Mouse (Mus musculus): ENCODE results near the gene Stk32c. TPM values are rescaled to one million over a fixed set of nuclear protein-coding genes. Genes with fewer than 3 reads are reported as not detected.

The Stk32c gene
- polyA plus RNA-seq, 1 experiment from 2014 or later, result 0.26 TPM

GRCm38 (mm10) chr7:139089892-139090874 is 122.9 kb downstream of the Stk32c start:
- H3K4me1 ChIP-seq, result peaks cover 14% of the 10 kb centered on the region
- H3K9me3 ChIP-seq, result no peaks in the 10 kb centered on the region
- H3K4me2 ChIP-seq (replicated peaks), result no peak overlapping the region
- H3K27ac ChIP-seq, result no peak overlapping the region
- no peak overlapping the region for H3K9ac ChIP-seq
- ATAC-seq (ENCODE audit: insufficient number of reproducible peaks, insufficient read depth, low FRiP score, low TSS enrichment), result no peak
- H3K4me3 ChIP-seq, result no peak overlapping the region
- H3K27me3 ChIP-seq, result peaks cover 14% of the 10 kb centered on the region; the same call in 1 of the 2 replicates
- H3K36me3 ChIP-seq, result peaks cover 30% of the 10 kb centered on the region
- WGBS, result 82% methylated on average over 12 of the region's 12 CpGs

- Histone ChIP-seq H3K9me3 (no peaks in the 10 kb centered on the region), H3K4me2 (replicated peaks) (peak overlapping the region; percentile 75; the same call in 1 of the 2 replicates), H3K9ac (no peak overlapping the region), H3K4me1 (peaks cover 14% of the 10 kb centered on the region), H3K27me3 (peaks cover 14% of the 10 kb centered on the region; the same call in 1 of the 2 replicates), H3K27ac (no peak overlapping the region), H3K4me3 (no peak overlapping the region), H3K36me3 (peaks cover 30% of the 10 kb centered on the region)
- 71% methylated on average over 2 of the region's 2 CpGs for WGBS
- no peak for ATAC-seq (ENCODE audit: insufficient number of reproducible peaks, insufficient read depth, low FRiP score, low TSS enrichment)
Observed at GRCm38 (mm10) chr7:139087801-139088200, 125.3 kb downstream of the Stk32c start.

GRCm38 (mm10) chr7:139086195-139087158 is 126.6 kb downstream of the Stk32c start:
- H3K27me3 ChIP-seq, result peaks cover 14% of the 10 kb centered on the region; the same call in 1 of the 2 replicates
- H3K4me1 ChIP-seq, result peaks cover 14% of the 10 kb centered on the region
- H3K9ac ChIP-seq, result peak overlapping the region; percentile 77
- peaks cover 20% of the 10 kb centered on the region for H3K36me3 ChIP-seq
- 2% methylated on average over 61 of the region's 61 CpGs for WGBS
- H3K4me3 ChIP-seq, result peak overlapping the region; percentile 63
- peak; percentile 47; the same call in 1 of the 2 replicates for ATAC-seq (ENCODE audit: insufficient number of reproducible peaks, insufficient read depth, low FRiP score, low TSS enrichment)
- H3K27ac ChIP-seq, result no peak overlapping the region
- H3K4me2 ChIP-seq (replicated peaks), result peak overlapping the region; percentile 75
- no peaks in the 10 kb centered on the region for H3K9me3 ChIP-seq

- Histone ChIP-seq H3K4me2 (replicated peaks) (peak within 1 kb of the TSS; percentile 75), H3K27me3 (peaks cover 14% of the 10 kb centered on the region; the same call in 1 of the 2 replicates), H3K36me3 (peaks cover 13% of the 10 kb centered on the region), H3K4me1 (peaks cover 14% of the 10 kb centered on the region), H3K9me3 (peaks cover 2% of the 10 kb centered on the region; the same call in 1 of the 2 replicates), H3K27ac (no peak within 1 kb of the TSS), H3K9ac (peak within 1 kb of the TSS; percentile 77), H3K4me3 (peak within 1 kb of the TSS; percentile 63)
- ATAC-seq (ENCODE audit: insufficient number of reproducible peaks, insufficient read depth, low FRiP score, low TSS enrichment), result peak; percentile 72
- 7% methylated on average over 32 of the region's 32 CpGs for WGBS
Observed at GRCm38 (mm10) chr7:139085629-139086194, 127.4 kb downstream of the Stk32c start, which contains the start of gene Dpysl4. Dpysl4 (plus strand) TSS chr7:139086001.

GRCm38 (mm10) chr7:139084316-139084715 is 128.8 kb downstream of the Stk32c start:
- 56% methylated on average over 1 of the region's 1 CpGs for WGBS
- ATAC-seq (ENCODE audit: insufficient number of reproducible peaks, insufficient read depth, low FRiP score, low TSS enrichment), result no peak

GRCm38 (mm10) chr7:139082281-139082680 is 130.8 kb downstream of the Stk32c start:
- no peak overlapping the region for H3K4me3 ChIP-seq
- ATAC-seq (ENCODE audit: insufficient number of reproducible peaks, insufficient read depth, low FRiP score, low TSS enrichment), result no peak
- H3K4me2 ChIP-seq (replicated peaks), result no peak overlapping the region
- 0 out of 2 replicates have a peak, but pooled peaks cover 7% of the 10 kb centered on the region for H3K27me3 ChIP-seq
- H3K9ac ChIP-seq, result no peak overlapping the region
- peaks cover 21% of the 10 kb centered on the region for H3K4me1 ChIP-seq
- no peaks in the 10 kb centered on the region for H3K36me3 ChIP-seq
- H3K27ac ChIP-seq, result no peak overlapping the region
- H3K9me3 ChIP-seq, result peaks cover 3% of the 10 kb centered on the region; the same call in 1 of the 2 replicates
- WGBS, result 74% methylated on average over 8 of the region's 8 CpGs

More at GRCm38 (mm10) chr7:139084316-139084715, 128.8 kb downstream of the Stk32c start:
- H3K9ac ChIP-seq, result no peak overlapping the region
- H3K4me3 ChIP-seq, result no peak overlapping the region
- H3K4me2 ChIP-seq (replicated peaks), result no peak overlapping the region
- H3K9me3 ChIP-seq, result peaks cover 3% of the 10 kb centered on the region; the same call in 1 of the 2 replicates
- peaks cover 14% of the 10 kb centered on the region for H3K4me1 ChIP-seq
- H3K36me3 ChIP-seq, result 0 out of 2 replicates have a peak, but pooled peaks cover 4% of the 10 kb centered on the region
- H3K27me3 ChIP-seq, result peaks cover 14% of the 10 kb centered on the region; the same call in 1 of the 2 replicates
- H3K27ac ChIP-seq, result no peak overlapping the region

- Histone ChIP-seq H3K27ac (no peak overlapping the region), H3K9ac (no peak overlapping the region), H3K36me3 (no peaks in the 10 kb centered on the region), H3K4me2 (replicated peaks) (no peak overlapping the region), H3K9me3 (peaks cover 3% of the 10 kb centered on the region; the same call in 1 of the 2 replicates), H3K27me3 (0 out of 2 replicates have a peak, but pooled peaks cover 3% of the 10 kb centered on the region), H3K4me1 (peaks cover 15% of the 10 kb centered on the region; the same call in 1 of the 2 replicates), H3K4me3 (no peak overlapping the region)
- WGBS, result 51% methylated on average over 5 of the region's 5 CpGs
- no peak for ATAC-seq (ENCODE audit: insufficient number of reproducible peaks, insufficient read depth, low FRiP score, low TSS enrichment)
Observed at GRCm38 (mm10) chr7:139081158-139081557, 131.9 kb downstream of the Stk32c start.

GRCm38 (mm10) chr7:139080714-139081113 is 132.4 kb downstream of the Stk32c start:
- H3K9ac ChIP-seq, result no peak overlapping the region
- no peak overlapping the region for H3K4me2 ChIP-seq (replicated peaks)
- peaks cover 15% of the 10 kb centered on the region; the same call in 1 of the 2 replicates for H3K4me1 ChIP-seq
- no peaks in the 10 kb centered on the region for H3K27me3 ChIP-seq
- no peak overlapping the region for H3K27ac ChIP-seq
- whole genome bisulfite sequencing, result 68% methylated on average over 4 of the region's 4 CpGs
- H3K4me3 ChIP-seq, result no peak overlapping the region
- no peak for ATAC-seq (ENCODE audit: insufficient number of reproducible peaks, insufficient read depth, low FRiP score, low TSS enrichment)
- no peaks in the 10 kb centered on the region for H3K36me3 ChIP-seq
- H3K9me3 ChIP-seq, result peaks cover 3% of the 10 kb centered on the region; the same call in 1 of the 2 replicates

GRCm38 (mm10) chr7:139079141-139079540 is 134.0 kb downstream of the Stk32c start:
- H3K4me2 ChIP-seq (replicated peaks), result no peak overlapping the region
- H3K4me3 ChIP-seq, result no peak overlapping the region
- H3K27me3 ChIP-seq, result no peaks in the 10 kb centered on the region
- peaks cover 3% of the 10 kb centered on the region; the same call in 1 of the 2 replicates for H3K9me3 ChIP-seq
- 67% methylated on average over 7 of the region's 7 CpGs for WGBS
- H3K27ac ChIP-seq, result no peak overlapping the region
- peaks cover 15% of the 10 kb centered on the region; the same call in 1 of the 2 replicates for H3K4me1 ChIP-seq
- no peak overlapping the region for H3K9ac ChIP-seq
- H3K36me3 ChIP-seq, result no peaks in the 10 kb centered on the region
- no peak for ATAC-seq (ENCODE audit: insufficient number of reproducible peaks, insufficient read depth, low FRiP score, low TSS enrichment)

GRCm38 (mm10) chr7:139078181-139078580 is 134.9 kb downstream of the Stk32c start:
- Histone ChIP-seq H3K9ac (no peak overlapping the region), H3K27ac (peak overlapping the region; percentile 43), H3K36me3 (no peaks in the 10 kb centered on the region), H3K4me3 (no peak overlapping the region), H3K4me1 (peaks cover 15% of the 10 kb centered on the region; the same call in 1 of the 2 replicates), H3K4me2 (replicated peaks) (no peak overlapping the region), H3K9me3 (peaks cover 3% of the 10 kb centered on the region; the same call in 1 of the 2 replicates), H3K27me3 (no peaks in the 10 kb centered on the region)
- 55% methylated on average over 6 of the region's 6 CpGs for WGBS
- ATAC-seq (ENCODE audit: insufficient number of reproducible peaks, insufficient read depth, low FRiP score, low TSS enrichment), result no peak

All from embryonic facial prominence, embryonic 12.5 days (tissue).